Mouse (Mus musculus): ENCODE data around the gene Ccdc78. TPM values are rescaled to one million over a fixed set of nuclear protein-coding genes. Genes with fewer than 3 reads are reported as not detected.

Gene Ccdc78
- 0.18 TPM in 1 of 2 replicates, not detected in the other for polyA plus RNA-seq (2012; rRNA removed)

GRCm38 (mm10) chr17:25786280-25786679, at the start of gene Ccdc78:
Gene Ccdc78, plus strand, starts transcription at chr17:25786580.

GRCm38 (mm10) chr17:25754241-25754640, 32.1 kb upstream of the Ccdc78 start, which contains the start of gene Msln:
Gene Msln, minus strand, starts transcription at chr17:25754378.

GRCm38 (mm10) chr17:25773549-25774120, 12.7 kb upstream of the Ccdc78 start, which contains the start of gene Narfl:
Gene Narfl, plus strand, starts transcription at chr17:25773776.

GRCm38 (mm10) chr17:25785281-25785745, 1.1 kb upstream of the Ccdc78 start, which contains the start of gene Haghl:
Gene Haghl, minus strand, starts transcription at chr17:25785673.

GRCm38 (mm10) chr17:25792615-25793014, 6.2 kb downstream of the Ccdc78 start, which contains the start of gene Fam173a:
Gene Fam173a, minus strand, starts transcription at chr17:25792901.

GRCm38 (mm10) chr17:25795609-25796092, 9.3 kb downstream of the Ccdc78 start, which contains the start of gene AC134908.4:
Gene AC134908.4, minus strand, starts transcription at chr17:25795659.

GRCm38 (mm10) chr17:25796951-25797369, 10.6 kb downstream of the Ccdc78 start, which contains the start of gene Metrn:
Gene Metrn, minus strand, starts transcription at chr17:25797136.

GRCm38 (mm10) chr17:25808789-25809605, 22.6 kb downstream of the Ccdc78 start, which contains the start of gene Fbxl16:
Gene Fbxl16, plus strand, starts transcription at chr17:25809085.

GRCm38 (mm10) chr17:25823452-25823851, 37.1 kb downstream of the Ccdc78 start, which contains the start of gene Wdr24:
Gene Wdr24, plus strand, starts transcription at chr17:25823627.

GRCm38 (mm10) chr17:25828712-25829557, 42.6 kb downstream of the Ccdc78 start, which contains the start of gene Jmjd8:
Gene Jmjd8, plus strand, starts transcription at chr17:25828867.

GRCm38 (mm10) chr17:25833291-25833663, 46.9 kb downstream of the Ccdc78 start, which contains the start of gene Stub1:
Gene Stub1, minus strand, starts transcription at chr17:25833404.

GRCm38 (mm10) chr17:25837076-25837410, 50.7 kb downstream of the Ccdc78 start, which contains the start of gene Rhbdl1:
Gene Rhbdl1, minus strand, starts transcription at chr17:25837295.

Other genes starting within 250 kb of the Ccdc78 start
- 0.38 and 0.73 TPM in 2 replicates for gene Sox8, start 215.9 kb upstream of the Ccdc78 start, polyA plus RNA-seq (2012; rRNA removed)
- 9.1 and 11.0 TPM in 2 replicates for gene Lmf1, start 207.5 kb upstream of the Ccdc78 start, polyA plus RNA-seq (2012; rRNA removed)
- 0.09 and 0.11 TPM in 2 replicates for gene Gng13, start 69.4 kb upstream of the Ccdc78 start, polyA plus RNA-seq (2012; rRNA removed)
- 3.3 TPM in 2 replicates for gene Chtf18, start 59.2 kb upstream of the Ccdc78 start, polyA plus RNA-seq (2012; rRNA removed)
- gene Rpusd1, start 58.9 kb upstream of the Ccdc78 start, polyA plus RNA-seq (2012; rRNA removed): 22.5 and 24.8 TPM in 2 replicates
- gene Mslnl, start 50.5 kb upstream of the Ccdc78 start, polyA plus RNA-seq (2012; rRNA removed): 0.24 and 0.38 TPM in 2 replicates
- gene Msln, start 32.2 kb upstream of the Ccdc78 start, polyA plus RNA-seq (2012; rRNA removed): 3.5 and 10.2 TPM in 2 replicates
- gene Narfl, start 12.8 kb upstream of the Ccdc78 start, polyA plus RNA-seq (2012; rRNA removed): 7.1 and 8.7 TPM in 2 replicates
- gene Haghl, start 907 bp upstream of the Ccdc78 start, polyA plus RNA-seq (2012; rRNA removed): 31.2 and 41.5 TPM in 2 replicates
- gene Fam173a, start 6.3 kb downstream of the Ccdc78 start, polyA plus RNA-seq (2012; rRNA removed): 68.2 and 76.3 TPM in 2 replicates
- 0.63 TPM in 1 of 2 replicates, not detected in the other for gene AC134908.4, start 9.1 kb downstream of the Ccdc78 start, polyA plus RNA-seq (2012; rRNA removed)
- 20.0 and 33.4 TPM in 2 replicates for gene Metrn, start 10.6 kb downstream of the Ccdc78 start, polyA plus RNA-seq (2012; rRNA removed)
- gene Fbxl16, start 22.5 kb downstream of the Ccdc78 start, polyA plus RNA-seq (2012; rRNA removed): 3.9 TPM in 2 replicates
- gene Wdr24, start 37.0 kb downstream of the Ccdc78 start, polyA plus RNA-seq (2012; rRNA removed): 16.1 and 17.1 TPM in 2 replicates
- 42.8 and 51.7 TPM in 2 replicates for gene Jmjd8, start 42.3 kb downstream of the Ccdc78 start, polyA plus RNA-seq (2012; rRNA removed)
- 80.7 and 84.9 TPM in 2 replicates for gene Stub1, start 46.8 kb downstream of the Ccdc78 start, polyA plus RNA-seq (2012; rRNA removed)
- 23.2 and 35.2 TPM in 2 replicates for gene Rhbdl1, start 50.7 kb downstream of the Ccdc78 start, polyA plus RNA-seq (2012; rRNA removed)
- 51.3 and 66.3 TPM in 2 replicates for gene Gm20683, start 55.2 kb downstream of the Ccdc78 start, polyA plus RNA-seq (2012; rRNA removed)
- 46.7 and 73.7 TPM in 2 replicates for gene Rhot2, start 58.3 kb downstream of the Ccdc78 start, polyA plus RNA-seq (2012; rRNA removed)
- gene Wdr90, start 74.9 kb downstream of the Ccdc78 start, polyA plus RNA-seq (2012; rRNA removed): 15.9 and 22.1 TPM in 2 replicates
- 114 and 227 TPM in 2 replicates for gene Mcrip2, start 82.2 kb downstream of the Ccdc78 start, polyA plus RNA-seq (2012; rRNA removed)
- 87.6 and 135 TPM in 2 replicates for gene Mettl26, start 88.5 kb downstream of the Ccdc78 start, polyA plus RNA-seq (2012; rRNA removed)
- gene Wfikkn1, start 94.3 kb downstream of the Ccdc78 start, polyA plus RNA-seq (2012; rRNA removed): 2.3 and 2.7 TPM in 2 replicates
- 32.5 and 35.9 TPM in 2 replicates for gene Rab40c, start 133.1 kb downstream of the Ccdc78 start, polyA plus RNA-seq (2012; rRNA removed)
- 54.4 and 60.1 TPM in 2 replicates for gene Pigq, start 158.4 kb downstream of the Ccdc78 start, polyA plus RNA-seq (2012; rRNA removed)
- 0.06 TPM in 1 of 2 replicates, not detected in the other for gene Nhlrc4, start 158.4 kb downstream of the Ccdc78 start, polyA plus RNA-seq (2012; rRNA removed)
- gene A930017K11Rik, start 166.0 kb downstream of the Ccdc78 start, polyA plus RNA-seq (2012; rRNA removed): 0.09 TPM in 1 of 2 replicates, not detected in the other
- 31.3 and 34.1 TPM in 2 replicates for gene Capn15, start 199.2 kb downstream of the Ccdc78 start, polyA plus RNA-seq (2012; rRNA removed)